Mouse (Mus musculus) stomach, embryonic 16.5 days (tissue): ENCODE results near the gene Cep68. TPM values are rescaled to one million over a fixed set of nuclear protein-coding genes. Genes with fewer than 3 reads are reported as not detected.

Experiments used
- ATAC-seq: fragments of 200-750 bp; cut with Nextera tagmentation; 2 replicates; pipeline ENCODE4 v1.8.0; 2017; ENCODE audit warnings: moderate number of reproducible peaks, moderate TSS enrichment; ENCODE audit not compliant: insufficient read depth, low FRiP score
- H3K27ac ChIP-seq: fragments of 300-500 bp; sonication (generic); 2 replicates; pipeline ENCODE4 v1.5.1; 2014; ENCODE audit warnings: low read length
- H3K27me3 ChIP-seq: fragments of 300-500 bp; sonication (generic); 2 replicates; pipeline ENCODE4 v1.6.1; 2014; ENCODE audit warnings: low read length, control low read depth, mixed read lengths; ENCODE audit not compliant: control insufficient read depth, insufficient read depth
- H3K36me3 ChIP-seq: fragments of 300-500 bp; sonication (generic); 2 replicates; pipeline ENCODE4 v1.6.1; 2014; ENCODE audit warnings: low read length; ENCODE audit not compliant: control insufficient read depth, insufficient read depth
- H3K4me1 ChIP-seq: fragments of 300-500 bp; sonication (generic); 2 replicates; pipeline ENCODE4 v1.6.1; 2014; ENCODE audit warnings: low read length, control low read depth, mixed read lengths; ENCODE audit not compliant: control insufficient read depth, insufficient read depth
- H3K4me2 ChIP-seq: fragments of 300-500 bp; sonication (generic); 2 replicates; pipeline ENCODE4 v1.6.1; 2014; ENCODE audit warnings: low read depth, low read length, mixed read lengths
- H3K4me3 ChIP-seq: fragments of 300-500 bp; sonication (generic); replicated peaks from 2 replicates; pipeline ENCODE4 v1.5.1; 2014; ENCODE audit warnings: mild to moderate bottlenecking, low read length
- H3K9ac ChIP-seq: fragments of 300-500 bp; sonication (generic); 2 replicates; pipeline ENCODE4 v1.6.1; 2014; ENCODE audit warnings: low read length
- H3K9me3 ChIP-seq: fragments of 300-500 bp; sonication (generic); replicated peaks from 2 replicates; pipeline ENCODE4 v1.6.1; 2016; ENCODE audit warnings: low read length, control low read depth; ENCODE audit not compliant: control insufficient read depth
- WGBS: fragments of 180-500 bp; shearing (Covaris S2); extraction: QIAGEN DNeasy Blood & Tissue Kit; methylation state at CpG from one replicate; pipeline ENCODE4 v1.1.7; 2014; 5-methylcytosine and 5-hydroxymethylcytosine counted together
- polyA plus RNA-seq: library from polyadenylated mRNA; unstranded; fragments of >200 nt; fragmentation: Nextera tagmentation; extraction: Ambion mirVana; gene quantifications from 2 replicates; pipeline ENCODE4 v1.2.1, GENCODE M21; 2015

Cep68 gene
- polyA plus RNA-seq, 1 experiment from 2014 or later: 25.6 TPM

GRCm38 (mm10) chr11:20202299-20203011 lies 46.8 kb downstream of the Cep68 start:
- Histone ChIP-seq H3K4me2 (peak overlapping the region; percentile 88), H3K9me3 (no peaks in the 10 kb centered on the region), H3K4me3 (peak overlapping the region; percentile 95), H3K4me1 (peaks cover 20% of the 10 kb centered on the region), H3K36me3 (no peaks in the 10 kb centered on the region), H3K27me3 (no peaks in the 10 kb centered on the region), H3K27ac (peak overlapping the region; percentile 98), H3K9ac (peak overlapping the region; percentile 100)
- WGBS: 27% methylated on average over 7 of the region's 7 CpGs
- ATAC-seq: no peak

- Histone ChIP-seq H3K9me3 (no peaks in the 10 kb centered on the region), H3K4me3 (peak overlapping the region; percentile 95), H3K9ac (peak overlapping the region; percentile 100), H3K27ac (peak overlapping the region; percentile 98), H3K4me2 (peak overlapping the region; percentile 88), H3K36me3 (no peaks in the 10 kb centered on the region), H3K4me1 (peaks cover 20% of the 10 kb centered on the region), H3K27me3 (no peaks in the 10 kb centered on the region)
- 1% methylated on average over 38 of the region's 40 CpGs for WGBS
- peak; percentile 6; the same call in 1 of the 2 replicates for ATAC-seq
Observed at GRCm38 (mm10) chr11:20201661-20202101, 47.5 kb downstream of the Cep68 start.

DNA sequence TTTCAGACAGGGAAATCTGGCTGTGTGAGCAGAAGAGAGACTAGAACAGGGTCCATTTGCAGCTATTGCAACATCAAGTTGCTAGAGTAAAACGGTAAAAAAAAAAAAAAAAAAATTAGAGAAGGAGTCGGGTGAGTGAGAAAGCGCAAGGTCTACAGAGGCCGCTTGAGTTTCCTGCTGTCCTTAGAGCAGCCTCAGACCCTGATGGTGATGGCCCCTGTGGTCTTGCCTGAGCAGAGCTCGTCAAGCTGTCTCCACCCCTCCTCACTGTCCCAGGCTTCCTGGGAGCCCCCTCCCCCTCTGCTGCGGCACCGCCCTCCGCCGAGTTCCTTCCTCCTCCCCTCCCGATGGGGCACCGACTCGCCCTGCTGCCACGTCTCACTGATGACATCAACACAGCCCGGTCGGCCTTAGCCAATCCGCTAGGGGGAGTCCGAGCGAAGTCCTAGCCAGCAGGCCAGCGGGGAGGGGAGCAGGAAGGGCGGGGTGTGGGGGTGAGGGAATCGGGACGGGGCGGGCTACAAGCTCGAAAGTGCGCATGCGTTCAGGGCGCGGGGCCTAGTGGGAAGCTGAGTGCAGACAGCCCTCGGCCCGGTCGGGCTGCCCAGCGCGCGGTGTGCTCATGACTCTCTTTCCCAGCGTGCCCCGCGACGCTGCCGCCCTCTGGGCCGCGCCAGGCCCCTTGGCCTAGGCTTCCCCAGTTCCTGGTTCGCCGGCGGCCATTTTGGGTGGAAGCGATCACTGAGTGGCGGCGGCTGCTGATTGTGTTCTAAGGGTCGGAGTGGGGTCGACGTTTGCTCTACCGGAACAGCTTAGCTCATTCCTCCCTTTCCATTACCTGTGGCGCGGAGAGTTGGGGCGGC lies 48.3 kb downstream of the Cep68 start, which contains the start of gene Rab1a:
TSS of gene Rab1a (plus strand) at position 720 of the 863 bp plus-strand sequence.
- Histone ChIP-seq H3K27ac (peak within 1 kb of the TSS; percentile 98), H3K9ac (peak within 1 kb of the TSS; percentile 100), H3K9me3 (no peaks in the 10 kb centered on the region), H3K36me3 (no peaks in the 10 kb centered on the region), H3K27me3 (no peaks in the 10 kb centered on the region), H3K4me1 (peaks cover 17% of the 10 kb centered on the region), H3K4me3 (peak within 1 kb of the TSS; percentile 95), H3K4me2 (peak within 1 kb of the TSS; percentile 88)
- 0% methylated on average over 54 of the region's 54 CpGs for WGBS
- ATAC-seq: peak; percentile 96

- Histone ChIP-seq H3K9me3 (no peaks in the 10 kb centered on the region), H3K4me2 (no peak overlapping the region), H3K9ac (no peak overlapping the region), H3K27ac (no peak overlapping the region), H3K4me3 (no peak overlapping the region), H3K4me1 (no peaks in the 10 kb centered on the region), H3K36me3 (no peaks in the 10 kb centered on the region), H3K27me3 (no peaks in the 10 kb centered on the region)
- WGBS: 86% methylated on average over 4 of the region's 4 CpGs
- no peak for ATAC-seq
Observed at GRCm38 (mm10) chr11:20193100-20193736, 56.0 kb downstream of the Cep68 start.

DNA sequence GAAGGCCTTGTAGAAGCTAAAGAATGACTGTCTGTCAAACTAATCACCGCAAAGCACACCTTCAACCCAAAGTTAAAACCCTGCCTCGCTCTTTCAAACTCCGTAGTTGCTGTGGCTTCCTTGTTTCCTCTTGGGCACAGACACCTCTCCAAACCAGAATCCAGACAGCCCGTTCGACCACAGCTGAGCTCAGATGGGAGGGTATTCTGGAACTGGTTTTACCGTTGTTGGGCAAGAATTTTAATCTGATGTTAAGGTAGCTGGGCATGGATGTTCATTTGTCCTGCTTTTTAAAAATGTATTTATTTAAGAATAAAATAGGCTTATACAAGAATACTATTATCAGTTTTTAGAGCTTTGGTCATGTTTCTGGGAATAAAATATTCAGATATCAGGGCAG lies 62.0 kb downstream of the Cep68 start:
- Histone ChIP-seq H3K27me3 (no peaks in the 10 kb centered on the region), H3K4me1 (no peaks in the 10 kb centered on the region), H3K36me3 (no peaks in the 10 kb centered on the region), H3K27ac (no peak overlapping the region), H3K9me3 (no peaks in the 10 kb centered on the region), H3K4me2 (no peak overlapping the region), H3K9ac (no peak overlapping the region), H3K4me3 (no peak overlapping the region)
- WGBS: 61% methylated on average over 6 of the region's 6 CpGs
- no peak for ATAC-seq

Other genes starting within 250 kb of the Cep68 start
- 126 and 137 TPM in 2 replicates for gene Actr2, start 136.5 kb downstream of the Cep68 start, polyA plus RNA-seq
- gene Rab1a, start 48.0 kb downstream of the Cep68 start, polyA plus RNA-seq: 300 and 317 TPM in 2 replicates
- gene Slc1a4, start 83.3 kb upstream of the Cep68 start, polyA plus RNA-seq: 18.9 and 21.3 TPM in 2 replicates